Mouse (Mus musculus): ENCODE results near the gene Gm11084. TPM values are rescaled to one million over a fixed set of nuclear protein-coding genes. Genes with fewer than 3 reads are reported as not detected.
A peak's percentile ranks its signal among the peaks of the same experiment; 100 is the strongest.
"Not testable (repeated sequence)": the region's sequence is repeated elsewhere in the genome, so short reads cannot be mapped to it uniquely, and the experiment has no call there.

Gm11084 gene
- not detected for total RNA-seq (2021)
- long read RNA-seq, experiment 1, result 0 reads
- long read RNA-seq, experiment 2, result 0 reads

DNA sequence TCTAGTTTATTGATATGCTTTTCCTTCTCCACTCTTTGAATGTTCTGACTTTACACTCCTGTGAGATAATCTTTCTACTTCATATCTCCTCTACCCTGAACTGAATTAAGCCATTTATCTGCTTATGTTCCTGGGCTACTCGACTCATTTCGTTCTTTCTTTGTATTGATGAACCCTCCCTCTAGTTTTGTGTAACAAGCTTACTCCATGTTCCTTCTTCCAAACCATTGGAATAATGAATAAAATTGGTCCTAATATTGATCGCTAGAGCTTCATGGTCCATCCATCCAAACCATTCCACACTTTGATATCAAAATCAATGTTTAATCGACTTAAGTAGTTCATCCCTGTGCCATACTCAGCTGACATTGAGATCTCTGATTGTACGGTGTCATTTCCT, at the start of gene Gm11084:
TSS of gene Gm11084 (minus strand) at position 101 of the 400 bp plus-strand sequence.
- Histone ChIP-seq H3K27ac (no peak within 1 kb of the TSS), H3K4me3 (no peak within 1 kb of the TSS)
- intact Hi-C loops (cut with DNase I), result no loop called here
- no peak for DNase-seq
- TF ChIP-seq CTCF (IDR thresholded peaks at IDR 0.05), result no peak

- H3K4me3 ChIP-seq, result no peak overlapping the region
- no peak for DNase-seq
- intact Hi-C loops (cut with DNase I), result no loop called here
- peak overlapping the region; percentile 35; the same call in 1 of the 2 replicates for H3K27ac ChIP-seq
- TF ChIP-seq CTCF (IDR thresholded peaks at IDR 0.05), result no peak
Observed at GRCm38 (mm10) chr2:73031061-73032055, 44.8 kb upstream of the Gm11084 start.

GRCm38 (mm10) chr2:73029846-73030245, 43.3 kb upstream of the Gm11084 start:
- intact Hi-C loops (cut with DNase I), result no loop called here
- TF ChIP-seq CTCF (IDR thresholded peaks at IDR 0.05), result no peak
- DNase-seq, result no peak
- Histone ChIP-seq H3K4me3 (no peak overlapping the region), H3K27ac (no peak overlapping the region)

DNA sequence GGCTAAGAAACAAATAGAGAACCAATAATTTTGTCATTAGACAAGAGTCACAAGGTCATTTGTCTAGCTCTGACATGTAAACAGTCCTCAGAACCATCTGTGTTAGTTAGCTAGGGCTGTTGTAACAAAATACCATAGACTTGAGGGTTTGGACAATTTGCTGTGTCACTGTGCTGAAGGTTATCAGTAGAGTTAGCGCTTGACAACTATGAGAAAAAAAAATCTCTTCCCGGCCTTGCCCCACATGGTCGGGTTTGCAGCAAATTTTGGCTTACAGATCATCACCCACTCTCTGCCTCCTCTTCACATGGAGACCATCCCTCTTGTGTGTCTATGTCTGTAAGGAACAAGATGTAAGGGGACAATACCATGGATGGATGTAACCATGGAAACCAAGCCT, 41.5 kb upstream of the Gm11084 start:
- Histone ChIP-seq H3K27ac (no peak overlapping the region), H3K4me3 (no peak overlapping the region)
- no peak for DNase-seq
- no peak for TF ChIP-seq CTCF (IDR thresholded peaks at IDR 0.05)
- intact Hi-C loops (cut with DNase I), result no loop called here

GRCm38 (mm10) chr2:73027126-73027525, 40.6 kb upstream of the Gm11084 start:
- H3K4me3 ChIP-seq, result no peak overlapping the region
- no peak for DNase-seq
- intact Hi-C loops (cut with DNase I), result no loop called here
- H3K27ac ChIP-seq, result no peak overlapping the region
- no peak for TF ChIP-seq CTCF (IDR thresholded peaks at IDR 0.05)

DNA sequence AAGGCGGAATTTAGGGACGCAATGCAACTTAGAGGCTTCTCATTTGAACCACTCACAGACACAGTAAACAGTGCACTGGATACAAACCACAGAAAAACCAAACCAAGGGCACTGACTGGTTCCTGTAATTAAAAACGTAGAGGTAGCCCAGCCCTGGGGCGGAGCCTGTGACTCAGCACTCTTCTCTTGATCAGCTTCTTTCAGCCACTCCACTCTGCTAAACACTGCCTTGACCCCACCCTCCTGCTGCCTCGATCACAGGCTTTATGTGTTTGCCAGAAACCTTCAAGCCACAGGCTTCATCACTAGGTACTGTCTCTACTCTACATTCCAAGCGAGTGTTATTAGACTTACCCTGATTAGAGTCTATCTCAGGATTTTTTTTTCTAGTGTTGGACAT, 37.3 kb upstream of the Gm11084 start:
- DNase-seq, result no peak
- Histone ChIP-seq H3K4me3 (no peak overlapping the region), H3K27ac (no peak overlapping the region)
- no peak for TF ChIP-seq CTCF (IDR thresholded peaks at IDR 0.05)
- intact Hi-C loops (cut with DNase I), result no loop called here

DNA sequence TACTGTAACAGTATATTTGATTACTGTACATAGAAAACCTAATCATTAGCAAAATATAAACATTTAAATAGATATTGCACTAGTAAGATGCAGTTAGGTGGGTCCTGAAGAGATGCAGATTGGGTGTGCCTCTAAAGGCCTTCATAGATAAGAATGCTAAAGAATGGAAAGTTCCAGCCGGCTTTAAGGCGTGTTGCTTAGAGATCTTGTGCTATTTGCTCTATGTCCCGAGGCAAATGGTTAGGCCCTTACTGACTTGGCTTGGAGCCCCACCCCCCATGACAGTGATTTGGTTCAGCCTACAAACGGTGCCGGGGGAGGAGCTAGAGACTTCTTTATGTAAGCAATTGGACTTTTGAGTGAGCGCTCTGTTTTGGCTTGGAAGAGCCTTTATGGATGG, 34.5 kb upstream of the Gm11084 start:
- no peak for DNase-seq
- intact Hi-C loops (cut with DNase I), result no loop called here
- Histone ChIP-seq H3K27ac (no peak overlapping the region), H3K4me3 (no peak overlapping the region)
- no peak for TF ChIP-seq CTCF (IDR thresholded peaks at IDR 0.05)

DNA sequence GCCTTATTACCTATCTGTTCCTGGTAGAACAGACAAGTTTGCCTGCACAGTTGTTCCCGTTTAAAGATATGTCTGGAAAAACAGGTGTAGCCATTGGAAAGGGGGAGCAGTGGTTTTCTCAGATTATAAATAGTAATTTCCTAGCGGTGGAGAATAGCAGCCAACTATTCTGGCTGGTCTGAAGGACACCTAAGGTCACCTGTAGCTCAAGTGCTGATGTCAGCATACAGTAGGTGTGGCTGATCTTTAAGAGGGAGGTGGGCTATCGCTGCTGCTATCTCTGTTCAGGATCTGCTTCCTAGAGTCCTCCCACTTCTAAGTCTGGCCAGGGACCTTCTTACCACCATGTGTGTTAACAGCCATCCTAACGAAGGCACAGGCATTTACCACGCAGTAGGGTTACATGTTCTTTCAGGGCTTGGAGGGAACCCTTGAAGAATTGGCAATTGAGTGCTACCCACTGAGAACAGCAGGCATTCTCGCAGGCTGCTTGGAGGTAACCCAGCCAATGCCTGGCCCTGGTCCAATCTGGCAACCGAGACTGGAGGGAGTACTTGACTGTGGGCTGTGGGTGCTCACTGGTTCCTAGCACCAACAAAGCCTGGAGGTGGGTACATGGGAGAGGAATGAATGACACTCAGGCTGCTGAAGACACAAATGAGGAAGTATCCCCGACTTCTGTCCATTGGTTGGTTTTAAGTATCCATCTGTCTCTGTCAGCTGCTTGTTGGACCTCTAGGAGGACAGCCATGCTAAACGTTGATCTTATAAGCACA, 33.0 kb upstream of the Gm11084 start:
- no peak overlapping the region for H3K4me3 ChIP-seq
- peak; percentile 76 for DNase-seq
- intact Hi-C loops (cut with DNase I), result no loop called here
- no peak for TF ChIP-seq CTCF (IDR thresholded peaks at IDR 0.05)
- no peak overlapping the region for H3K27ac ChIP-seq

- DNase-seq; intact Hi-C loops (cut with DNase I); H3K27ac ChIP-seq; H3K4me3 ChIP-seq: not testable (repeated sequence)
Observed at GRCm38 (mm10) chr2:73014063-73014462, 27.5 kb upstream of the Gm11084 start.

GRCm38 (mm10) chr2:73012636-73013035, 26.1 kb upstream of the Gm11084 start:
- DNase-seq, result no peak
- intact Hi-C loops (cut with DNase I), result no loop called here
- no peak overlapping the region for H3K4me3 ChIP-seq
- no peak for TF ChIP-seq CTCF (IDR thresholded peaks at IDR 0.05)
- H3K27ac ChIP-seq, result no peak overlapping the region

- Histone ChIP-seq H3K27ac (no peak overlapping the region), H3K4me3 (no peak overlapping the region)
- TF ChIP-seq CTCF (IDR thresholded peaks at IDR 0.05), result no peak
- DNase-seq, result no peak
- intact Hi-C loops (cut with DNase I), result no loop called here
Observed at GRCm38 (mm10) chr2:73007472-73007871, 21.0 kb upstream of the Gm11084 start.

DNA sequence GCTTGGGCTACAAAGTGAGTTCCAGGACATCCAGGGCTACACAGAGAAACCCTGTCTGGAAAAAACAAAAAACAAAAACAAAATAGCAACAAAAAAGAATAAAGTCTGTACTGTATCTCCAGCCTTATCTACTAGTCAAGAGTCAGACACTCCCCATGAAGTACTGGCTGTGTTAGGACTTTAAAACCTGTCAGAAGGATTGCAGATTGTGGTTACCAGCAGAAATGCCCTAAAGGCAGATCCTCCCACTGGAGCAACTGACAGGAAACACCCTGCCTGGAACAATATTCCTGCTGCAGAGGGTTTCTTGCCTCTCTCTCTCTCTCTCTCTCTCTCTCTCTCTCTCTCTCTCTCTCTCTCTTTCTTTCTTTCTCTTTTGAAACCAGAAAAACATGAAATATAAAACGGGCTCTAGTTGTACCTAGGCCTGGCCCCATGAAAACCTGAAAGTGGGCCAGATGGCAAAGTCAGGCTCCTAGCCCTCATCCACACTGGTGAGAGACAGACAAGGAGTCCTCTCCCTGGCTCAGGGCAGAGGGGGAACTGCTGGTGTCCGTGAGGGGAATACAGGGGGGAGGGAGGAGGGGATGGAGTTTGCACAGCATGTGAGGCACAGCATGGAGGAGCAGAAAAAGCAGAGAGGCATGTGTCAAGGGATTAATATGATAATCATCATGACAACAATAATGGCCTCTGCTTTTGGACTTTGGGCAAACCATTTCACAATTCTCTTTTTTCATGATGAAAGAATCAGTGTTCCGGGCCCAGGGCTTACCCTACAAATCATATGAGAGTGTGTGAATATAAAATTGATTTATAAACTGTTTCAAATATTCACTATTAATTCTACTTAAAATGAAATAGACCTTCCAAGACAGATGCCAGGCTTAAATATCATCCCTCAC, 19.3 kb upstream of the Gm11084 start:
- no peak for TF ChIP-seq CTCF (IDR thresholded peaks at IDR 0.05)
- intact Hi-C loops (cut with DNase I), result no loop called here
- peak overlapping the region; percentile 88 for H3K27ac ChIP-seq
- no peak overlapping the region for H3K4me3 ChIP-seq
- DNase-seq, result peak; percentile 53
